Mouse (Mus musculus): ENCODE measurements around the gene Pdpk1.

DNA sequence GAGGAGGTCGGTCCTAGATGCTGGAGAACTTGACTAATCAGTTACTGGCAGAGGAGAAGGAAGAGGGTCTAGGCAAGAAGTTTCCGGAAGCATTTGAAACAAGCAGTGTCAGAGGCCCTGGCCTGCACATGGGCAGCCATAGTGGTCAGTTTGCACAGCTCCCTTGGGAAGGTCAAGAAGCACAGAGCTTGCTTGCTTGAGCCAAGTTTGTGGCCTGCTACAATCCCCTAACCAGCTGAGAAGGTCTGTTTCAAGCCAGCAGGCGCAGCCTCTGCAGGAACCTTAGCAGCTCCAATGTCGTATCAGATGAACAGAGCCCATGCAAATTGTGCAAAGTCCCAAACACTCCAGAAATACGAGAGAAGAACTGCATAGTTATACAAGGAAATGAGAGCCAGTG is 102.7 kb downstream of the Pdpk1 start:
- TF ChIP-seq CTCF (IDR thresholded peaks at IDR 0.05; ENCODE audit: borderline replicate concordance, insufficient read depth, low read depth, low read length): no peak
- no peak for TF ChIP-seq POLR2A (IDR thresholded peaks at IDR 0.05; ENCODE audit: borderline replicate concordance, insufficient read depth, low read length)
